Mouse (Mus musculus) left cerebral cortex, adult 18-20 months (tissue): ENCODE results near the gene Gm3776. TPM values are rescaled to one million over a fixed set of nuclear protein-coding genes. Genes with fewer than 3 reads are reported as not detected.
"Not testable (repeated sequence)": the region's sequence is repeated elsewhere in the genome, so short reads cannot be mapped to it uniquely, and the experiment has no call there.

Experiments
- DNase-seq, 2 experiments: peaks; one replicate each; pipeline ENCODE4 v3.0.0; 2021 to 2022; ENCODE audit warnings: low spot score in 2 of 2, mixed read lengths in 1 of 2
- long read RNA-seq, 2 experiments: library from polyadenylated mRNA; stranded (forward); transcript quantifications; one replicate each; pipeline ENCODE4 v2.0.0; 2021
- total RNA-seq, 2 experiments: library from RNA; stranded (reverse); gene quantifications; 2 replicates each; pipeline ENCODE4 v1.2.3; 2021

The Gm3776 gene
- total RNA-seq: not detected
- long read RNA-seq, experiment 1: 0 reads
- long read RNA-seq, experiment 2: 0 reads

- DNase-seq: not testable (repeated sequence)
Observed at GRCm38 (mm10) chr9:78256914-78257313, at the start of gene Gm3776. TSS of gene Gm3776 (plus strand) at chr9:78257129.

GRCm38 (mm10) chr9:78208956-78209355 is 48.0 kb upstream of the Gm3776 start:
- DNase-seq: no peak

- DNase-seq: no peak
Observed at GRCm38 (mm10) chr9:78210079-78210478, 46.9 kb upstream of the Gm3776 start.

DNA sequence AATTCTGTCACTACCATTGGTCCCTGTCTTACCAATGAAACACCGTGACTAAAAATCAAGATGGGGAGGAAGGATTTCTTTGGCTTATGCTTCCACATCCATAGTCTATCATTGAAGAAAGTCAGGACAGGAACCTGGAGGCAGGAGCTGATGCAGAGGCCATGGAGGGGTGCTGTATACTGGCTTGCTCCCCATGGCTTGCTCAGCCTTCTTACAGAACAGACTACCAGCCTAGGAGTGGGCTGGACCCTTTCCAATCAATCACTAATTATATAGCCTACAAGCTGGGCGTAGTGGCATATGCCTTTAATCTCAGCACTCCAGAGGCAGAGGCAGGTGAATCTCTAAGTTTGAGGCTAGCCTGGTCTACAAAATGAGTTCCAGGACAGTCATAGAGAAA is 46.1 kb upstream of the Gm3776 start:
- no peak for DNase-seq

DNA sequence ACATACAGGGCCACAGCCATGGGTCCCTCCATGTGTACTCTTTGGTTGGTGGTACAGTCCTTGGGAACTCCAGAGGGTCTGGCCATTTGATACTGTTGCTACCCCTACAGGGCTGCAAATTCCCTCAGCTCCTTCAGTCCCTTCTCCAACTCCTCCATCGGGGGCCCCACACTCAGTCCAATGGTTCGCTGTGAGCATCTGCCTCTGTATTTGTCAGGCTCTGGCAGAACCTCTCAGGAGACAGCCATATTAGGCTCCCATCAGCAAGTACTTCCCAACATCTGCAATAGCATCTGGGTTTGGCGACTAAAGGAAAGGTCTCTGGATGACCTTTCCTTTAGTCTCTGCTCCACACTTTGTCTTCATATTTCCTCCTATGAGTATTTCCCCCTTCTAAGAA is 45.4 kb upstream of the Gm3776 start:
- DNase-seq: no peak

- DNase-seq: no peak
Observed at GRCm38 (mm10) chr9:78212341-78213049, 44.4 kb upstream of the Gm3776 start.

DNA sequence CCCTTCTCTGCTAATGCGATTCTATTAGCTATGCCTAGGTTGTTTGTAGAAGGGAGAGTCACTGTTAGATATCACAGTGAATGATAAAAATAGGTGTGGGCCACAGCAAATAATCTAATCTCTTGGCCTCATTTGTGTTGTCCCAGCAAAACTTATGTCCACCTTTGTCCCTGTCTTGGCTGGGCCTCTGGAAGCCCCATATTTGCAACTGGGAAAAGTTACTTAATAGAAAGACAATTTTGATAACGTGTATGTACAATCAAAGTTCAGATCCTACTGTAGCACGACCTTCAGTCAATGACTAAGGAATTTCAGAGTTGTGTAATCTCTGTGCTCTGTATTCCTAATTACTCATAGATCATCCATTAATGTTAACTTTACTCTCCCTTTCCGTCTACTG is 39.9 kb upstream of the Gm3776 start:
- DNase-seq: no peak

DNA sequence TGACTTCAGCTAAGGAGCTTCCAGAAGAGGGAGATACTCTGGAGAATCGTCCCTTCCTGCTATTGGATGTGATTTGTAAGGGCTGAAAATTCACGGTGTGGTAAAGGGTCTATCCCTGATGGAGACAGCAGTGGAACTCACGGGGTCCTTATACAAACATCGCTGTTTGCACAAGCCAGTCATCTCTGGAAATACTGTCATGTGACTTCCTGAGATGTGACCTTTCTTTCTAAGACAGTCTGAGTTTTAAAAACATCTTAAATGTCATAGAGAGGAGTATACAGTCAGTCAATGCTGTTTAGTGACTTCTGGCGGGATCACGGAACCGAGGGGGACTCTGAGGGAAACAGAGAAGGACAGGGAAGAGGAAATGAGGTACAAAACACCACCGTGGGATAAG is 34.3 kb upstream of the Gm3776 start:
- no peak for DNase-seq

GRCm38 (mm10) chr9:78223221-78223902 is 33.6 kb upstream of the Gm3776 start:
- no peak for DNase-seq

DNA sequence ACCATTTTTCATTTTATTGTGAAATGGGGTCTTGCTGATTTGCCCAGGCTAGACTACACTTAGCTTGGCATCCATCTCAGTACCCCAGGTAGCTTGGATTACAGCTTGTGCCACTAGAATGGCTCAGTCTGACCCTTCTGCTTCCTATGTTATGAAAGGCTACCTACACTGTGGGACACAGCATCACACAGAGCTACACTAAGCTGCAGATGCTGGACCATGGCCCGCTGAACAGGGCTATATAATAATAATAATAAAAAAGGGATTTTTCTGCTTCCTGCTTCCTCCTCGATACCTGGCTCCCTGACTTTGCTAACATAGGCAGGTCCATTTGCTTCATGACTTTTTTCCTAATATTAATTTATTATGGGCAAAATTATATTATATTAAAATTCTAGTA is 32.5 kb upstream of the Gm3776 start:
- no peak for DNase-seq

GRCm38 (mm10) chr9:78225304-78225703 is 31.6 kb upstream of the Gm3776 start:
- no peak for DNase-seq

DNA sequence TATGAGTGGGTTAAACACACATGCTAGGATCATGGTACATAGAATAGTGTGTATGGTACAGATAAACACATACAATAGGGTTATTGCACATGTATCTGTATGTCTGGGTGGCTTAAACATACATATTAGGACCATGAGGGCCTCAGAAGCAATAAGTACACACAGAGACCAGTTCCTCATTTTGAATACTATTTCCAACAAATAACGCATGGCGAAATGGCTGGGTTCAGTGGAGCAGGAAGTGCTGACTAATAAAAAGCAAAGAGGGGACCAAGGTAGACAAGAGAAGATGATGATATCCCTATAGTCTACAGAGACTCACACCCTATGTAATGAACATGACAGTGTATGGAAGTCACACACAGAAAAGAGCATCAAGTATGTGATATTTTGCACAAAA is 28.8 kb upstream of the Gm3776 start:
- no peak for DNase-seq

GRCm38 (mm10) chr9:78229658-78230057 is 27.3 kb upstream of the Gm3776 start:
- DNase-seq: not testable (repeated sequence)

- not testable (repeated sequence) for DNase-seq
Observed at GRCm38 (mm10) chr9:78230461-78230860, 26.5 kb upstream of the Gm3776 start, which contains the start of gene Gsta1. TSS of gene Gsta1 (plus strand) at chr9:78230656.

GRCm38 (mm10) chr9:78233121-78233695 is 23.7 kb upstream of the Gm3776 start:
- DNase-seq: not testable (repeated sequence)

GRCm38 (mm10) chr9:78255683-78256470 is 1.1 kb upstream of the Gm3776 start:
- DNase-seq: not testable (repeated sequence)

DNA sequence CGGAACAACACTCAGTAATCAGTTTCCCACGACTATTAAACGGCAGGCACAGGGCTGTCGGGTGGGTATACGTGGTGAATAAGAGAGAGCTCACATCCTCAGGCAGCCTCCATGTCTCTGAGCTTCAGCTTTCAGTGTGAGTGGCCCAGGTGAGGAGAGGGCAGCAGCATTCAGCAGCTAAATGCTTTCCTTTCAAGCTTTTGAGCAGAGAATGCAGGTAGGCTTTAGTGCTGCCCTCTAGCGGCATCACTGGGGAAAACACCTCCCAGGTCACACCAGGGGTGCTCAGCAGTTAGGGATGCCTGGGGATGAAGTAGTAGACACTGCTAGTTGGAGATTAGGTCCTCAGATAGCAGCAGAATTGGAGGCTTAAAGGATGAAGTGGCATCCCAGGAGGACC is 2.8 kb downstream of the Gm3776 start:
- peak; percentile 30 to 36 for DNase-seq

- not testable (repeated sequence) for DNase-seq
Observed at GRCm38 (mm10) chr9:78270945-78271344, 14.0 kb downstream of the Gm3776 start.

GRCm38 (mm10) chr9:78282002-78282711 is 25.2 kb downstream of the Gm3776 start:
- DNase-seq: not testable (repeated sequence)

GRCm38 (mm10) chr9:78289063-78289462 is 32.1 kb downstream of the Gm3776 start:
- not testable (repeated sequence) for DNase-seq

DNA sequence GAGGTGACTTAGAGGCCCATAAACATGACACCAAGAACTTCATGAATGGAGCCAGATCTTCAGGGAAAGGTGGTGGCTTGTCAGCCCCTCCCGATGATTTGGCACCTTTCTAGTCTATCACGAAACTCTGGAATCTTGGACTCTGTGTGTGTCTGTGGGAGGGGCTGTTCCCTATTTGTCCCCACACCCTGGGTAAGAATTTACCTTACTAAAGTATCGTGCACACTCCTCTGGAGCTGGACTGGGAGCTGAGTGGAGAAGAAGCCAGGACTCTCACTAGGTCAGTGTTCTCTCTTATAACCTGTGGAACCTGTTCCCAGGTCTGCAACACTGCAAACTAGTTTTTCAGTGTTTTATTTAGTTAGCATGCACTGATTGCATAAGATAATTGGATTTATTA is 32.8 kb downstream of the Gm3776 start, which contains the start of gene Gm10639:
Gm10639 (plus strand) TSS at position 201 of the 400 bp plus-strand sequence.
- not testable (repeated sequence) for DNase-seq
